Mouse (Mus musculus): ENCODE data around the gene Memo1. TPM values are rescaled to one million over a fixed set of nuclear protein-coding genes. Genes with fewer than 3 reads are reported as not detected.

Memo1 gene
- polyA plus RNA-seq, 1 experiment from 2014 or later: 61.5 TPM

DNA sequence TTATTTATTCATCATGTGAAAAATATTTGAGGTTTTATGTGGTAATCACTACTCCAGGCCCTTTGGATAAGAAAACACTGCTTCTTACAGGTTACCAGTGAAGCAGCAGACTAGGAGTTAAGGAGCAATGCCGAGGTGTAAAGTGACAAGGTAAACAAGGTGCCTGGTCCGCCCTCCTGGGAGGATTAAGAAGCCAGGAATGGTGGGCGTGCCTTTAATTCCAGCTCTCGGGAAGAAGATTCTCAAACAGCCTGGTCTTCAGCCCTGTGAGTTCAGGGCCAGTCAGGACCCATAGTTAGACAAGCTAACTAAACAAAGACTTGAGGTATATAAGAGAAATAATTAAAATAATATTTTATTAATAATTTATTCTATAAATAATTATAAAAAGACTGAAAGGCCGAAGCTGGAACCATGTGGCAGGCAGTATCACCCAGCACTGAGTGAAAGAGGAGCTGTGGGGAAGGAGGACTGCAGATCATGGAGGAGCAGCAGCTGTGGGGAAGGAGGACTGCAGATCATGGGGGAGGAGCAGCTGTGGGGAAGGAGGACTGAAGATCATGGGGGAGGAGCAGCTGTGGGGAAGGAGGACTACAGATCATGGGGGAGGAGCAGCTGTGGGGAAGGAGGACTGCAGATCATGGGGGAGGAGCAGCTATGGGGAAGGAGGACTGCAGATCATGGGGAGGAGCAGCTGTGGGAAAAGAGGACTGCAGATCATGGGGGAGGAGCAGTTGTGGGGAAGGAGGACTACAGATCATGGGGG lies 86.0 kb downstream of the Memo1 start:
- ATAC-seq (ENCODE audit: low FRiP score, low TSS enrichment): peak; percentile 66; the same call in 1 of the 2 replicates

DNA sequence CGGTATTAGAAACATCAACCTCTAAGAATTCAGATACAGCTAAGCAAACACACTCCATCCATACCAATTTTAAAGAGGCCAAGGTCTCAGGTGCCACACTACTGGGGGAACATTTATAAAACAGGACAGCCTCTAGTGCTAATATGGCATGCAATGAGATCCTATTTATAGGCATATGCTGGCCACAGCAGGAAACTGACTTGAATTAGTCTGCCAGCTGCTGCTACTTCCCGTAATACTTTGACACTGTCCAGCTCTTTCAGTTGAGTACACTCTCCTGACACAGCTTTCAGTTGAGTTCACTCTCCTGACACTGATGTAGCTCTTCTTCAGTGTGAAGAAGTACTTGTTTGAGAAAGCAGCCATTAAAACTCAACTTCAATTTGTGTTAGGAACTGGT lies 99.4 kb downstream of the Memo1 start:
- H3K27ac ChIP-seq (replicated peaks): no peak overlapping the region
- no peak overlapping the region for H3K9ac ChIP-seq (ENCODE audit: low read length)
- WGBS: 46% methylated on average over 2 of the region's 2 CpGs
- H3K4me3 ChIP-seq (ENCODE audit: low read depth, low read length): no peak overlapping the region
- H3K4me2 ChIP-seq (replicated peaks; ENCODE audit: low read depth): no peak overlapping the region
- no peaks in the 10 kb centered on the region for H3K4me1 ChIP-seq (replicated peaks; ENCODE audit: control insufficient read depth, insufficient read depth)
- no peaks in the 10 kb centered on the region for H3K9me3 ChIP-seq (ENCODE audit: control insufficient read depth, low read length)
- DNase-seq (ENCODE audit: low spot score) (no peak), ATAC-seq (ENCODE audit: low FRiP score, low TSS enrichment) (no peak)
- no peaks in the 10 kb centered on the region; the same call in 1 of the 2 replicates for H3K36me3 ChIP-seq (ENCODE audit: control insufficient read depth, insufficient read depth, low read length)
- no peaks in the 10 kb centered on the region for H3K27me3 ChIP-seq (ENCODE audit: control insufficient read depth, insufficient read depth, low read length)
- TF ChIP-seq CTCF (IDR thresholded peaks at IDR 0.05; ENCODE audit: low read depth): no peak
- no peak for TF ChIP-seq EP300 (optimal IDR thresholded peaks at IDR 0.05)

More for the DNA sequence above, 86.0 kb downstream of the Memo1 start:
- Histone ChIP-seq H3K9me3 (ENCODE audit: control insufficient read depth, low read length) (no peaks in the 10 kb centered on the region), H3K27me3 (ENCODE audit: control insufficient read depth, insufficient read depth, low read length) (no peaks in the 10 kb centered on the region), H3K4me2 (replicated peaks; ENCODE audit: low read depth) (no peak overlapping the region), H3K9ac (ENCODE audit: low read length) (no peak overlapping the region), H3K4me1 (replicated peaks; ENCODE audit: control insufficient read depth, insufficient read depth) (no peaks in the 10 kb centered on the region), H3K36me3 (ENCODE audit: control insufficient read depth, insufficient read depth, low read length) (peaks cover 5% of the 10 kb centered on the region; the same call in 1 of the 2 replicates), H3K27ac (replicated peaks) (no peak overlapping the region), H3K4me3 (ENCODE audit: low read depth, low read length) (no peak overlapping the region)
- peak; percentile 39 for DNase-seq (ENCODE audit: low spot score)
- no peak for TF ChIP-seq CTCF (IDR thresholded peaks at IDR 0.05; ENCODE audit: low read depth)
- TF ChIP-seq EP300 (optimal IDR thresholded peaks at IDR 0.05): no peak
- 24% methylated on average over 5 of the region's 5 CpGs for WGBS

DNA sequence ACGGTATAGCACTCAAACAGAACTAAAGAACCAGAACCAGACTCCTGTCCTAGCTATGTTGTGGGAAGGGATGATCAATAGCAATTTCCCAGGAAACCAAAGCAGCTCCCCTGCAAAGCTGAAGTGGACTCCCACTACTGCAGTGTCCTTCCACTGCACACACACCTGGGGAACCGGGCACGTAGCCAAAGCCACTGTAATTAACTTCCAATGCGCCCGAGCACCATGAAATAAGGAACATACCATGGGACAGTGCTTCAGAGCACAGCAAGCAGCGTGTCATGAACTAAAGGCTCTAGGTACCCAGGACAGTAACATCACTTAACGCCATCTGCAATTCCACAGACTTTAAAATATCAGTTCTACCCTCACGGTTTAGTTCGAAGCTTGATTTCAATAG lies 100.6 kb downstream of the Memo1 start:
- Histone ChIP-seq H3K9ac (ENCODE audit: low read length) (no peak overlapping the region), H3K9me3 (ENCODE audit: control insufficient read depth, low read length) (no peaks in the 10 kb centered on the region), H3K4me2 (replicated peaks; ENCODE audit: low read depth) (no peak overlapping the region), H3K4me3 (ENCODE audit: low read depth, low read length) (no peak overlapping the region), H3K27me3 (ENCODE audit: control insufficient read depth, insufficient read depth, low read length) (no peaks in the 10 kb centered on the region), H3K4me1 (replicated peaks; ENCODE audit: control insufficient read depth, insufficient read depth) (no peaks in the 10 kb centered on the region), H3K36me3 (ENCODE audit: control insufficient read depth, insufficient read depth, low read length) (no peaks in the 10 kb centered on the region; the same call in 1 of the 2 replicates), H3K27ac (replicated peaks) (no peak overlapping the region)
- WGBS: 75% methylated on average over 9 of the region's 9 CpGs
- TF ChIP-seq EP300 (optimal IDR thresholded peaks at IDR 0.05) (no peak), CTCF (IDR thresholded peaks at IDR 0.05; ENCODE audit: low read depth) (no peak)
- DNase-seq (ENCODE audit: low spot score) (no peak), ATAC-seq (ENCODE audit: low FRiP score, low TSS enrichment) (no peak)

DNA sequence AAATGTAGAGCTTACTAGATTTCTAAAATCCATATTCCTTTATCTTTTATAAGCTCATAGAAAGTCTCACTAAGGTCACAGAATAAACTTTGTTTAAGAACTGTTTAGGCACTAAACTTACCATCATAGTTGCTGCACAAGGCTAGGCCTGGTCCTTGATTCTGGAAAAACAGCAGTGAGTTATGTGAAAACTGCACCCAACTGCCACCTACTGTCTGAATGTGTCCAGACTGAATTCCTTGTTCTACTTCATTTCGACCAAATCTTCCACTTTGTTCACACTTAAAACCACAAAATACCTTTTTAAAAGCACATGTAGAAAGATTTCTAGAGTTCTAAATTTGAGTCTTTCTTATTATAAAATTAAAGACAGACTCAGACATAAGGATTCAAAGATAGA lies 101.9 kb downstream of the Memo1 start:
- Histone ChIP-seq H3K9me3 (ENCODE audit: control insufficient read depth, low read length) (no peaks in the 10 kb centered on the region), H3K27me3 (ENCODE audit: control insufficient read depth, insufficient read depth, low read length) (no peaks in the 10 kb centered on the region), H3K27ac (replicated peaks) (no peak overlapping the region), H3K4me3 (ENCODE audit: low read depth, low read length) (no peak overlapping the region), H3K9ac (ENCODE audit: low read length) (no peak overlapping the region), H3K4me2 (replicated peaks; ENCODE audit: low read depth) (no peak overlapping the region), H3K4me1 (replicated peaks; ENCODE audit: control insufficient read depth, insufficient read depth) (no peaks in the 10 kb centered on the region), H3K36me3 (ENCODE audit: control insufficient read depth, insufficient read depth, low read length) (no peaks in the 10 kb centered on the region; the same call in 1 of the 2 replicates)
- TF ChIP-seq CTCF (IDR thresholded peaks at IDR 0.05; ENCODE audit: low read depth): peak; percentile 66
- no peak for TF ChIP-seq EP300 (optimal IDR thresholded peaks at IDR 0.05)
- ATAC-seq (ENCODE audit: low FRiP score, low TSS enrichment) (no peak), DNase-seq (ENCODE audit: low spot score) (no peak)
- 70% methylated on average over 1 of the region's 1 CpGs for WGBS

GRCm38 (mm10) chr17:74191446-74191845 lies 103.9 kb downstream of the Memo1 start:
- Histone ChIP-seq H3K4me3 (ENCODE audit: low read depth, low read length) (no peak overlapping the region), H3K27ac (replicated peaks) (no peak overlapping the region), H3K9me3 (ENCODE audit: control insufficient read depth, low read length) (no peaks in the 10 kb centered on the region), H3K9ac (ENCODE audit: low read length) (no peak overlapping the region), H3K27me3 (ENCODE audit: control insufficient read depth, insufficient read depth, low read length) (no peaks in the 10 kb centered on the region), H3K4me2 (replicated peaks; ENCODE audit: low read depth) (no peak overlapping the region), H3K36me3 (ENCODE audit: control insufficient read depth, insufficient read depth, low read length) (no peaks in the 10 kb centered on the region), H3K4me1 (replicated peaks; ENCODE audit: control insufficient read depth, insufficient read depth) (no peaks in the 10 kb centered on the region)
- ATAC-seq (ENCODE audit: low FRiP score, low TSS enrichment): no peak
- TF ChIP-seq EP300 (optimal IDR thresholded peaks at IDR 0.05) (no peak), CTCF (IDR thresholded peaks at IDR 0.05; ENCODE audit: low read depth) (no peak)
- no peak for DNase-seq (ENCODE audit: low spot score)
- WGBS: 81% methylated on average over 5 of the region's 5 CpGs

- Histone ChIP-seq H3K9ac (ENCODE audit: low read length) (no peak overlapping the region), H3K4me2 (replicated peaks; ENCODE audit: low read depth) (no peak overlapping the region), H3K27ac (replicated peaks) (no peak overlapping the region), H3K9me3 (ENCODE audit: control insufficient read depth, low read length) (no peaks in the 10 kb centered on the region), H3K4me3 (ENCODE audit: low read depth, low read length) (no peak overlapping the region), H3K36me3 (ENCODE audit: control insufficient read depth, insufficient read depth, low read length) (no peaks in the 10 kb centered on the region), H3K4me1 (replicated peaks; ENCODE audit: control insufficient read depth, insufficient read depth) (no peaks in the 10 kb centered on the region), H3K27me3 (ENCODE audit: control insufficient read depth, insufficient read depth, low read length) (no peaks in the 10 kb centered on the region)
- no peak for TF ChIP-seq CTCF (IDR thresholded peaks at IDR 0.05; ENCODE audit: low read depth)
- TF ChIP-seq EP300 (optimal IDR thresholded peaks at IDR 0.05): no peak
- 51% methylated on average over 5 of the region's 5 CpGs for WGBS
- ATAC-seq (ENCODE audit: low FRiP score, low TSS enrichment): no peak
- no peak for DNase-seq (ENCODE audit: low spot score)
Measured at GRCm38 (mm10) chr17:74186197-74186596, 109.1 kb downstream of the Memo1 start.
